In genomic region chr3:146184992-146185657, GRCm38 (mm10) we compare ENCODE assay signal across 8 mouse cellular contexts. TPM values are rescaled to one million over a fixed set of nuclear protein-coding genes. Genes with fewer than 3 reads are reported as not detected.
DNase-seq lines count a peak whose midpoint lies in the region; ATAC-seq and TF ChIP-seq lines count a peak whose summit lies in the region.

No protein-coding gene starts in this region.

- H3K4me3 ChIP-seq in E14TG2a.4 (replicated peaks; ENCODE audit: low read length) = no peak overlapping the region
- H3K4me3 ChIP-seq in bone marrow, adult 2 months (replicated peaks; ENCODE audit: control insufficient read depth, low read depth, low read length) = no peak overlapping the region
- no peak overlapping the region for H3K4me3 ChIP-seq in heart, postnatal 0 days (ENCODE audit: low read depth, low read length)
- H3K4me3 ChIP-seq in liver, postnatal 0 days (ENCODE audit: low read depth, low read length) = no peak overlapping the region
- no peak overlapping the region for H3K4me3 ChIP-seq in neural tube, embryonic 13.5 days

- peak; percentile 21 for DNase-seq in fibroblast of lung, adult 2 months (ENCODE audit: low read depth)
- DNase-seq in heart, postnatal 0 days (ENCODE audit: low spot score) = peak; percentile 75
- peak; percentile 78 for DNase-seq in kidney, postnatal 10 days
- DNase-seq in liver, postnatal 0 days = peak; percentile 52
- DNase-seq in testis, postnatal 10 days (ENCODE audit: low spot score) = peak; percentile 69

- peaks cover 13% of the 10 kb centered on the region for H3K4me1 ChIP-seq in E14TG2a.4 (replicated peaks; ENCODE audit: low read depth, low read length)
- H3K4me1 ChIP-seq in bone marrow, adult 2 months (ENCODE audit: control insufficient read depth, insufficient read depth, low read length) = no peaks in the 10 kb centered on the region
- peaks cover 6% of the 10 kb centered on the region; the same call in 1 of the 2 replicates for H3K4me1 ChIP-seq in heart, postnatal 0 days (ENCODE audit: control insufficient read depth, insufficient read depth)
- no peaks in the 10 kb centered on the region for H3K4me1 ChIP-seq in liver, postnatal 0 days (ENCODE audit: insufficient read depth)
- peaks cover 8% of the 10 kb centered on the region for H3K4me1 ChIP-seq in neural tube, embryonic 13.5 days (replicated peaks)

- H3K36me3 ChIP-seq in E14TG2a.4 (ENCODE audit: insufficient read depth, low read length) = no peaks in the 10 kb centered on the region
- no peaks in the 10 kb centered on the region for H3K36me3 ChIP-seq in heart, postnatal 0 days (replicated peaks; ENCODE audit: control insufficient read depth, insufficient read depth, low read length)
- H3K36me3 ChIP-seq in liver, postnatal 0 days (replicated peaks; ENCODE audit: insufficient read depth, low read length) = no peaks in the 10 kb centered on the region
- H3K36me3 ChIP-seq in neural tube, embryonic 13.5 days = no peaks in the 10 kb centered on the region

- 53% methylated on average over 13 of the region's 13 CpGs for WGBS in bone marrow, adult 2 months
- 19% methylated on average over 13 of the region's 13 CpGs for WGBS in heart, postnatal 0 days
- 39% methylated on average over 13 of the region's 13 CpGs for WGBS in liver, postnatal 0 days (ENCODE audit: insufficient replicate concordance)
- WGBS in neural tube, embryonic 13.5 days = 19% methylated on average over 13 of the region's 13 CpGs

- no peak overlapping the region for H3K27ac ChIP-seq in bone marrow, adult 2 months (ENCODE audit: control insufficient read depth, insufficient read depth, low read depth, low read length, poor library complexity)
- no peak overlapping the region for H3K27ac ChIP-seq in heart, postnatal 0 days (ENCODE audit: low read depth)
- H3K27ac ChIP-seq in liver, postnatal 0 days (ENCODE audit: low read depth) = no peak overlapping the region
- H3K27ac ChIP-seq in neural tube, embryonic 13.5 days (replicated peaks) = peak overlapping the region; percentile 38; the same call in 1 of the 2 replicates

- H3K9me3 ChIP-seq in E14TG2a.4 (ENCODE audit: low read length) = no peaks in the 10 kb centered on the region
- no peaks in the 10 kb centered on the region for H3K9me3 ChIP-seq in heart, postnatal 0 days (replicated peaks; ENCODE audit: control insufficient read depth, low read length)
- no peaks in the 10 kb centered on the region for H3K9me3 ChIP-seq in liver, postnatal 0 days (ENCODE audit: low read length)
- peaks cover 5% of the 10 kb centered on the region; the same call in 1 of the 2 replicates for H3K9me3 ChIP-seq in neural tube, embryonic 13.5 days

- H3K27me3 ChIP-seq in E14TG2a.4 (ENCODE audit: insufficient read depth, low read length) = peaks cover 16% of the 10 kb centered on the region; the same call in 1 of the 2 replicates
- H3K27me3 ChIP-seq in heart, postnatal 0 days (ENCODE audit: control insufficient read depth, insufficient read depth, low read length) = no peaks in the 10 kb centered on the region
- no peaks in the 10 kb centered on the region for H3K27me3 ChIP-seq in liver, postnatal 0 days (ENCODE audit: insufficient read depth, low read length)
- peaks cover 57% of the 10 kb centered on the region for H3K27me3 ChIP-seq in neural tube, embryonic 13.5 days

- peak; percentile 95 for TF ChIP-seq CTCF in E14TG2a.4 (conservative IDR thresholded peaks at IDR 0.05; ENCODE audit: low read length)
- TF ChIP-seq CTCF in bone marrow, adult 2 months (IDR thresholded peaks at IDR 0.05; ENCODE audit: control insufficient read depth, insufficient read depth, low read length) = peak; percentile 86
- TF ChIP-seq CTCF in heart, postnatal 0 days (IDR thresholded peaks at IDR 0.05; ENCODE audit: low read depth) = peak; percentile 96
- TF ChIP-seq CTCF in liver, postnatal 0 days (IDR thresholded peaks at IDR 0.05; ENCODE audit: low read depth) = peak; percentile 91

- no peak overlapping the region for H3K9ac ChIP-seq in heart, postnatal 0 days (replicated peaks; ENCODE audit: low read depth, low read length)
- no peak overlapping the region for H3K9ac ChIP-seq in liver, postnatal 0 days (replicated peaks)
- H3K9ac ChIP-seq in neural tube, embryonic 13.5 days = no peak overlapping the region

- no peak for TF ChIP-seq EP300 in heart, postnatal 0 days (IDR thresholded peaks at IDR 0.05; ENCODE audit: low read depth)
- TF ChIP-seq EP300 in liver, postnatal 0 days (IDR thresholded peaks at IDR 0.05; ENCODE audit: low read depth) = no peak

- ATAC-seq in heart, postnatal 0 days (ENCODE audit: insufficient read depth, low read depth) = peak; percentile 64
- ATAC-seq in liver, postnatal 0 days = peak; percentile 31; the same call in 1 of the 2 replicates
- peak; percentile 70 for ATAC-seq in neural tube, embryonic 13.5 days (ENCODE audit: low read depth)

- no peak overlapping the region for H3K4me2 ChIP-seq in heart, postnatal 0 days (ENCODE audit: low read depth, low read length)
- no peak overlapping the region for H3K4me2 ChIP-seq in liver, postnatal 0 days (ENCODE audit: low read depth, low read length)
- H3K4me2 ChIP-seq in neural tube, embryonic 13.5 days = peak overlapping the region; percentile 20; the same call in 1 of the 2 replicates

- TF ChIP-seq POLR2A in bone marrow, adult 2 months (IDR thresholded peaks at IDR 0.05; ENCODE audit: borderline replicate concordance, control insufficient read depth, low read depth, low read length) = no peak

RNA-seq across cellular contexts. Expression of gene Mcoln2, which starts 35.5 kb away (rescaled TPM):
- 3.6 and 4.0 TPM in 2 replicates for polyA plus RNA-seq in bone marrow, adult 2 months (2011; ENCODE audit: insufficient read depth, insufficient read length, low replicate concordance, missing spikeins)
- not detected in 2 replicates for total RNA-seq in heart, postnatal 0 days (2014; rRNA removed; ENCODE audit: low replicate concordance)
- polyA plus RNA-seq in heart, postnatal 0 days (2015; fragmentation: Nextera tagmentation; extraction: Ambion mirVana) = 0.14 and 0.21 TPM in 2 replicates
- 4.3 and 4.5 TPM in 2 replicates for polyA plus RNA-seq in liver, postnatal 0 days (2015; fragmentation: Nextera tagmentation; extraction: Ambion mirVana)
- 0.15 and 0.36 TPM in 2 replicates for polyA plus RNA-seq in neural tube, embryonic 13.5 days (2015; fragmentation: Nextera tagmentation; extraction: Ambion mirVana)

RNA-seq across cellular contexts. Expression of gene Lpar3, which starts 35.6 kb away (rescaled TPM):
- not detected in 2 replicates for polyA plus RNA-seq in bone marrow, adult 2 months (2011; ENCODE audit: insufficient read depth, insufficient read length, low replicate concordance, missing spikeins)
- total RNA-seq in heart, postnatal 0 days (2014; rRNA removed; ENCODE audit: low replicate concordance) = 38.9 and 54.8 TPM in 2 replicates
- 34.3 and 34.4 TPM in 2 replicates for polyA plus RNA-seq in heart, postnatal 0 days (2015; fragmentation: Nextera tagmentation; extraction: Ambion mirVana)
- polyA plus RNA-seq in liver, postnatal 0 days (2015; fragmentation: Nextera tagmentation; extraction: Ambion mirVana) = not detected in 2 replicates
- 0.92 and 1.5 TPM in 2 replicates for polyA plus RNA-seq in neural tube, embryonic 13.5 days (2015; fragmentation: Nextera tagmentation; extraction: Ambion mirVana)

Comparison
In these comparisons a context has a peak if more than half of its experiments do, and no peak if none do; other contexts are left out.
1. DNase-seq: peak in every context shown above with its lines; median percentile 78 in kidney, postnatal 10 days; 75 in heart, postnatal 0 days; 69 in testis, postnatal 10 days; 52 in liver, postnatal 0 days; 21 in fibroblast of lung, adult 2 months.
2. RNA of gene Lpar3, which starts 35.6 kb away (polyA plus RNA-seq): 34.3 to 34.4 TPM in heart, postnatal 0 days; 0.92 to 1.5 TPM in neural tube, embryonic 13.5 days, not detected in liver, postnatal 0 days and not detected in bone marrow, adult 2 months; every median in the first group is over 10 times any median in the second.
3. Peak in every context shown above with its lines, with median percentiles within 50 percentile points of each other: CTCF ChIP-seq and ATAC-seq.